Mouse (Mus musculus): ENCODE results near the gene Chrnb1. TPM values are rescaled to one million over a fixed set of nuclear protein-coding genes. Genes with fewer than 3 reads are reported as not detected.

Gene Chrnb1
- total RNA-seq, 2 experiments from 2014 or later = 95.1 to 110 TPM

GRCm38 (mm10) chr11:69804972-69805909, 9.5 kb upstream of the Chrnb1 start, which contains the start of gene Tmem102:
Gene Tmem102, minus strand, starts transcription at chr11:69805624.
- no peak for DNase-seq (ENCODE audit: low spot score in 2 of 2)

GRCm38 (mm10) chr11:69804652-69804940, 8.9 kb upstream of the Chrnb1 start:
- DNase-seq (ENCODE audit: low spot score in 2 of 2) = no peak

DNA sequence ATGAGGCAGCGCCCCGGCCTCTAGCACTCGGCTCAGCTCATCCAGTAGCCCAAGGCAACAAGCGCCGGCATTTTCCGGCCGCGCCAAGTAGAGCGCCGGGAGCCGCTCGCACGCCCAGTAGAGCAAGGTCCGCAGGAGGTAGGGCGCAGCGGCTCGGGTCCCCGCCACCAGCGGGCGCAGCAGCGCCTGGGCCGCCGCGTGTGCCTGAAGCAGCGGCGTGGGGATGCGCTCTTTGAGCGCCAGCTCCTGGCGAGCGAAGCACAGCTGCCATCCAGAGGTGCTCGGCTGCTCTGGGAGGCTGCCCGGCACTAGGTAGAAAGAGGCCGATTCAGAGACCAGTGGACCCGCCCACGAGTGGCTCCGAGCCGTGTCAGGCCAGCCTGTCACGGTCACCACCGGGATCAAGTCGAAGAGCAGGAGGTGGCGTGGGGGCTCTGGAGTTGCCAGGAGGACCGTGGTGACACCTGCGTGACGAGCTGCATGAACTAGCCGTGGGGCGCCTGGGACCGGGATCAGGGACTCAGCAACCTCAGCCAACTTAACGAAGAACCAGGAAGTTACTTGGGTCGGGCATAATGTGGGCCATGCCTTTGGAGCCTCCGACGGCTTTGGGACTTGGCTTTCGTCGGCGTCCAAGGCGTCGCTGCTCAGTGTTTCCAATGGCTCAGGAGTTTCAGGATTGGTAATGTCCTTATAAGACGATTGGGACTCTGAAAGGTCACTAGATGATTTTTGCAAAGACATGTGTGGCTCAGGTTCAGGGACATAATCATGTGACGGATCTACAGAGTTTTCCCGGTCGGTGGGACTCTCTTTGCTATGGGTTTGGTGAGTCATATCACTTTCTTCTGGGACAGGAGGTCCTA, 8.3 kb upstream of the Chrnb1 start:
- DNase-seq (ENCODE audit: low spot score in 2 of 2) = peak; percentile 55 to 71

- no peak for DNase-seq (ENCODE audit: low spot score in 2 of 2)
Observed at GRCm38 (mm10) chr11:69803328-69803727, 7.6 kb upstream of the Chrnb1 start.

DNA sequence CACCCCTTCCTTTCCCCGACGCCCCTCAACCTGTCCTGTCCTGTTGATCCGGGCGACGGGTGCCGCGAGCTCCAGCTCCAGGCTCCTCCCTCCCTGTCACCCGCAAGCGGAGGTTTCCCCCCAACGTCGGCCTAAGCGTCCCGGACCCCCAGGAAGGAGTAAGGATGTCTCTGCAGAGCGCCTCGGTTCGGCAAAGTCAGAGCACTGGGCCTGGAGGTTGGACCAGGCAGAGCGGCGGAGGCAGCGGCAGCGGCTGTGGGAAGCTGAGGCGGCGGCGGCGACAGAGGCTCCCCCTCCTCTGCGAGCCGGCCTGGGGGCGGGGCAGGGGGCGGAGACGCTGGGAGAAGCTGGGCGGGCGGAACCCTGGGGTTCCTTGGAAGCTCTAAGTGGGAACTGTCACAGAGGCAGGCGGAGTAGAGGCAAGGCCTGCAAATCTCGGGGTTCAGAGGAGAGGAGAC, 6.9 kb upstream of the Chrnb1 start:
- peak; percentile 79 to 85 for DNase-seq (ENCODE audit: low spot score in 2 of 2)

DNA sequence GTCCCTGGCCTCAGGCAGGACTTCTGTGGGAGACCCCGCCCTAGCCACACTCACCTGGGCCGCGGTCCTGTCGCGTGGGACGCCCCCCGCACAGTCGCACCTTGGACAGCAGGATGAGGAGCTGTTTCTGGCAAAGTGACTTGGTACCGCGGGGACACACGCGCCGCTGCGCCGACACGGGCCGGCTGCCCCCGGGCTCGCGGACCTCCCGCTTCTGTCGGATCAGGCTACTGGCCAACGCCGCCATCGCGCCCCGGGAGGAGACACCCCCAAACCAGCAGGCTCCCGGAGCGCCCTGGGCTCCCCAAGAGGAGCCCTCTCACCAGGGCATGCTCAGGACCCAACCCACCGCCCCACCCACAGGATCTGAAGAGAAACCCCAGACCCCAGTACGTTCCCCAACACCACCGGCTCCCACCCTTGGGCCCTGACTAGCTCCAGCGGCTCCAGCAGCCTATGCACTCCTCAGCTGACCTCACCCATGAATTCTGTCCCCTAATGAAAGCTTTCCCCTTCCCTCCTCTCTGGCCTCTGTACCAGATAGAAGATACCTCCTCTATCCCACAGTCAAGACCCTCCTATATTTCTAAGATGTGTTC, 5.7 kb upstream of the Chrnb1 start, which contains the start of gene Fgf11:
Gene Fgf11, minus strand, starts transcription at position 479 of the 599 bp plus-strand sequence.
- no peak for DNase-seq (ENCODE audit: low spot score in 2 of 2)

DNA sequence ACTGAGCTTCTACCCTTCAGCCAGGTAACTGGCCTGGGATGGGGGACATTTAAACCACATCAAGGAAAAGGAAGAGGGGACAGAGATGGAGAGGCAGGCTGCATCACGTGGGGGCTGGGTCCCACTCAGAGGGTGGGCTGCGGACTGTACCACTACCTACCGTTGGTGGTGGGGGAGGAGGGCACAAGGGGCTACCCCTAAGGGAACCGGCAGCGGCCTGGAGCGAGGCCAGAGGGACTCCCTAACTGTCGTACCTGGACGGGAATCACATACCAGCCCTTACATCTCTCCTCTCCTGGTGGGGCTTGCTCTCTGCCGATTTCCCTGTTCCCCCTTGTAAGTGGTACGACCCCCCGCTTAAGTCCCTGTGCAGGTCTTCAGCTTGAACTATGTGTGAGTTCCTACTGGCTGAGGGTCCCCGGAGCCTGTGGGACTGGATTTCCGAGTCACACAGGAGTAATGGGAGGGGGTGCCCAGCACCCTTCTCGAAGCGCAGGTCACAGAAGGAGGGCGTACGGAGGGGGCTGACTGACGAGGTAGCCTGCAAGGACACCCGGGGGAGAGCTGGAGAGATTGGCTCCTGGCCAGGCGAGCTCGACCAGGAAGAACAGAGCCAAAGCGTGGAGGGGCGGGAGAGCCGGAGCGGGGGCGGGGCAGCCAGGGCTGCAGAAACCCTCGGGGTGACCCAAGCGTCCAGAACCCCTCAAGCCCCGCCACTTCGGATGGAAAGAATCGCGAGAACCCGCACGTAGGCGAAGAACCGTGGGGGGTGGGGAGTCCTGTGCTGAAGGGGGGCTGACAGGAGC, 4.9 kb upstream of the Chrnb1 start:
- peak; percentile 60 to 72 for DNase-seq (ENCODE audit: low spot score in 2 of 2)

- DNase-seq (ENCODE audit: low spot score in 2 of 2) = peak in 1 of 2 experiments; percentile 60
Observed at GRCm38 (mm10) chr11:69800138-69800391, 4.3 kb upstream of the Chrnb1 start.

DNA sequence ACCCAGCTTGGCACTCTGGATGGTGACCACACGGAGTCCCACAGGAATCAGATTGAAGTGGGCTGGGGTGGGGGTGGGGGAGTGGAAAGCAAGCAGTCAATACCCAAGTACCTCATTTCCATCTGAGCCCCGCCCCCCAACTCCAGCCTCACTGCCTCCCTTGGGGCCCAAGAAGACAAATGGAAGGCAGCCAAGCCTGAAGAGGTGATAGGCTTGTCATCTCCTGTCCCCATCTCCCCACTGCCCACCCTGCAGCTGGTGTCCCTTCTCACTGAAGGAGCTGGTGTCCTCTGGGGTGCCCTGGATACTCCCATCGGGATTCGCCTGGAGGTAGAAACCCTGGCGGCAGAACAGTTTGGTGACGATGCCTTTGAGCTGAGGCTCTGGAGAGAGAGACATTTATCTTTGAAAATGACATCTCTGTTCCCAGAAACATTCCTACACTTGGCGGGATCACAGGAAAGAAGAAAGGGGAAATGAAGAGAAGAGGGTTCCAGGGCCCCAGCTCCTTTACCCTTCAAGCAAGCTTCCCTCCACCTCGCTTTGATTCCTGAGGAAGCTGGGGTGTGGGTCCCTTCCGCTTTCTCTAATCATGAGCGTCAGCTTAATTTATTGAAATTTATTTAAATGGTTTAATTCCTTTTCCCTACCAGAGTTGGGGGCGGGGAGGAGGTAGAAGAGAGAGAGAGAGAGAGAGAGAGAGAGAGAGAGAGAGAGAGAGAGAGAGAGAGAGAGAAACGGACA, 3.8 kb upstream of the Chrnb1 start:
- DNase-seq (ENCODE audit: low spot score in 2 of 2) = no peak

DNA sequence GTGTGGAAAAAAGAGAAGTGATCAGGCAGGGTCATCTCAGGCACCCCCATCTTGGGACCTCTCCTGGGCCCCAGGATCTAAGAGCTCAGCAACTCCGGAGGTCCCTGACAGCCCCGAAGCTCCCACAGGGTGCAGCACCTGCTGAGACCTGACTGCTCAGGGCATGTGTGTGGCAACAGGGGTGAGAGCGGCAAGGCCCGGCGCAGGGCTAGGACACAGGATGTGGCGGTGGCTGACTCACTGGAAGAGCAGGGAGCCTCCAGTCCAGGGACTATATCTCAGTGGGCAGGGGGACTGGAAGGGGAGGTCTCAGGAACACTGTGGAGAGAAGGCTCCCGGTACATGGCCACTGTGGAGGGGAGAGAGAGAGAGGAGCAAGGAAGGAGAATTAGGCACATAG, 2.2 kb upstream of the Chrnb1 start:
- DNase-seq (ENCODE audit: low spot score in 2 of 2) = no peak

DNA sequence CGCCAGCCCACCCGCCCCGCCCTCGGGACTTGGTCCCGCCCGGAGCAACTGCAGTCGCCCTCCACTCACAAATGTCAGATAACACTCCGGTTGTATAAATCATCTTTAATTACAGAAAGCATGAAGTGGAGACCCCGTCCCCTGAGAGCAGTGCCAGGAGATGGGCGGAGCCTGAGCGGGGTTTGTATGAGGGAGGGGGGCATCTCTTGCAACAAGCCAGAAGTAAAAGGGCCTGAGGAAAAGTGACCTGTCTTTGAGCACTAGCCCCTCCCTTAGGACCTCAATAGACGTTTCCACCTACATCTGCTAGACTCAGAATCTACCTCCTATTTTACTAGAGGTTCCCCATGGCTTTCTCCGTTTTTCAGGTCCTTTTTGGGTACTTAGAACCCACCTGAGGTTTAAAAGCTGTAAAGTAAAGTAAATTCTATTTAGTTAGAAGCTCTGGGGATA, 266 bp upstream of the Chrnb1 start:
- no peak for DNase-seq (ENCODE audit: low spot score in 2 of 2)

DNA sequence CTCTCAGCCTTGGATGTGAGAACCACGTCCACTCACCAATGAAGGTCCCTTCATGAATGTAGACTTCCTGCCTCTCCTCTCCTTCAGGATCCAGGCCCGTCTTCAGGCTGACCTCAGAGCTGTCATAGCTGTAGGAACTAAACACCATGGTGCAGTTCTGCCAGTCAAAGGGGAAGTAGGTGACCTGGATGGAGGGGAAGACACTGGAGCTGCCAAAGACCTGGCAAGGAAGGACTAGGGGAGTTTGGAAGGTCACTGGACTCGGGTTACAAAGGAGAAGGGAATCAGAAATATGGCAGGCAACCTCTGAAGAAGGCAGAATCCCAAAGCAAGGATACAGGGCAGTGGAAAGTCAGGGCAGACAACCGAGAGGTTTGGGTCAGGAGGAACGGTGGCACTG, 2.3 kb downstream of the Chrnb1 start:
- no peak for DNase-seq (ENCODE audit: low spot score in 2 of 2)

DNA sequence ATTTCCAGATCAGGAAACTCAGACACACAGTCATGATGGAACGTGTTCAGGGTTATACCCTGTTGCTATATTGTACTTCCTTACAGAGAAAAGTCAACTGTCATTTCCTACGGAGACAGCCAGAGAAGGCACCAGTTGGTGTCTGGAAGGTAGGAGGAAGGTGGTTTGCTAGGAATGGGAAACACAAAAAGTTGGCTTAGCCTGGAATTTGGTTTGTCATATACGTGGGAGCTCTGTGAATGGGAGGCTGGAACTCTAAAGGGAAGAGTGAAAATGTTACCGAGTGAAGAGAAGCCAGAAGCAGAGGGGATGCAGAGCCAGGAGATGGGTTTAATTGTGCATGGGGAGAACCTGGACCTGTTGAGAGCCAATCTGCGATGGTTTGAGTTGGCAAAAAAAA, 4.3 kb downstream of the Chrnb1 start:
- DNase-seq (ENCODE audit: low spot score in 2 of 2) = no peak

GRCm38 (mm10) chr11:69789431-69789830, 6.3 kb downstream of the Chrnb1 start:
- DNase-seq (ENCODE audit: low spot score in 2 of 2) = no peak

- no peak for DNase-seq (ENCODE audit: low spot score in 2 of 2)
Observed at GRCm38 (mm10) chr11:69787306-69787705, 8.4 kb downstream of the Chrnb1 start.

DNA sequence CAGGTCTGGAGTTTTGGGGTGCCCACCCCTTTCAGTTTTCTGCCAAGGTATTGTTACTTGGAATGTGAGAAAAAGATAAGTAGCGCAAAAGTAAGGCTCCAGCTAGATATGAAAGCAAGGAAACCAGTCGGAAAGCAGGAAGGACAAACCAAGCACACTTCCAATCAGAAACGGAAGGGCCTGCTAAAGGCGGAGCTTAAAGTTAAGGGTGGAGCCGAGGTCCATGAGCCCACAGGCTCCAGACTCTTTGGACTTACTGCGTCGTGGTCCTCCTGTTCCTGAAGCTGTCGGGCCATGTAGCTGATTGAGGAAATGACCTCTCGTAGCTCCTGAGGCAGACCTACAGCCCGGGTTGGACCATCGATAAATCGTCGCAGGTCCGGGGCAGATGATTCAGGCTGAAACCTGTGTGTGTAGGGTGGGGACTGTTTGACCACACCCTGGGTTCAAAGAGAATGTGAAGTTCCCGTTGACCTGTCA, 10.9 kb downstream of the Chrnb1 start:
- no peak for DNase-seq (ENCODE audit: low spot score in 2 of 2)

GRCm38 (mm10) chr11:69781828-69782227, 13.9 kb downstream of the Chrnb1 start:
- DNase-seq (ENCODE audit: low spot score in 2 of 2) = no peak

DNA sequence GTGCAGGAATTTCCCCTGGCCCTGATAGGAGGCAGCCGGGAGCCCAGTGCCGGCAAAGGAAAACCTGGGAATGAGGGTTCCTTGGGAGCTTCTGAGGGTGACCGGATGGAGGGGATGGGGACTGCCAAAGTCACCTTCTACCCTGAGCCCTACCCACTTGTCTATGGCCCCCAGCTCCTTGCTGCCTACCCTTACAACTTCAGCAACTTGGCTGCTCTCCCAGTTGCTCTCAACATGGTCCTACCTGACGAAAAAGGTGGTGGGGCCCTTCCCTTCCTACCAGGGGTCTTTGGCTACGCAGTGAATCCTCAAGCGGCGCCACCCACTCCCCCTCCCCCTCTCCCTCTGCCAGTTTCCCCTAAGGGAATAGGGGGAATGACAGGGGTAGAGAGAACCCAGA, 16.8 kb downstream of the Chrnb1 start:
- no peak for DNase-seq (ENCODE audit: low spot score in 2 of 2)

GRCm38 (mm10) chr11:69778258-69778982, 17.3 kb downstream of the Chrnb1 start:
- no peak for DNase-seq (ENCODE audit: low spot score in 2 of 2)
